Mouse (Mus musculus) brain, embryonic 18.5 days (tissue): ENCODE measurements around the gene Tmeff2.

Experiments
- DNase-seq: peaks from one replicate; pipeline ENCODE4 v3.0.0-alpha.2; 2012; ENCODE audit warnings: low read depth, low spot score

Tmeff2 gene

GRCm38 (mm10) chr1:50979358-50980081, 79.1 kb downstream of the Tmeff2 start:
- DNase-seq, result no peak

GRCm38 (mm10) chr1:50980591-50980990, 80.1 kb downstream of the Tmeff2 start:
- no peak for DNase-seq

DNA sequence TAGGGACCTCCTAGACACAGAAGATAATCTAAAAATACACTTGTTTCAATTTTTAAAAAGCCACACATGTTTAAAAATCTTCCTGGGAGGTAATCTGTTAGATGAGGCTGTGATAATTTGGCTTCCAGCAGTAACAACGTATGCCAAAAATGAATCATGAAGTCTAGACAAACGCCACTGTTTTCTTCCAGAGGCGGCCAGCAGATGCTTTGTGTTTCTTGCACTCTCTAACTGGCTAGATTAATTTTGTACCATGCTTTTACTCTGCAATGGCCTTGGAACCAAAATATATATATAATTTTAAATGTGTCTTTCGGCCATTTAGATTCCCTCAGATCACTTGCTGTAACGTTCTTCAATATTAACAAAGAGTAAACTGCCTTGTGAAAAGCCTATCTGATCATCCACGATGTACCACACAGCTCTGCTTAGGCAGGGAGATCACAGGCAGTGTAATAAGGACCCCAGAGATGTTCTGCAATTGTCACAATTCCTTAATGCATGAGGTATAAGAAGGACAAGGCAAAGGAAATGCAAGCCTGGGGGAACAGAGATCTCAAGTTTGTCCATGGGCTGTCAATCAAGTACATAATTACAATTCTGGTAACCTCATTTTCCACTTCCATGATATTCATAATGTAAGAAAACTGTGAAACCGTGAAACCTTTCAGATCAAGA, 80.8 kb downstream of the Tmeff2 start:
- no peak for DNase-seq

- no peak for DNase-seq
These were observed 90.2 kb downstream of the Tmeff2 start for GRCm38 (mm10) chr1:50990661-50991060.

DNA sequence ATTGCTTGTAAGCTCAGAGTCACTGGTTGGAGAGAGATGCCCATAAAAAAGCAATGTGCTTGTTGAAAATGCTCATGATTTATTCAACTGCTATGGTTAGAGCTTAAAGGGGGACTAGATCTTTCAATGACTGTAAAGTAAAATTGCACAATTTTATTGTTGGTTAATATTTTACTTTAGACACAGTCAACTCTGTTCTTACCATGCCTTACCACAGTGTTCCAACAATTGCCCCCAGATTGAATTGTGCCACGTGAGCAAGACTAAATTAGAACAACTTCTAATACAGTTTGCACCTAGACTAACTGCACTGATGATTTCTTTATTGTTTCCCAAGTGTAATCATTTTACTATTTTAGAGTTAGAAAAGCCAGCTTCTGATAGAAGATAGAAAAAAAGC, 94.1 kb downstream of the Tmeff2 start:
- DNase-seq, result no peak

DNA sequence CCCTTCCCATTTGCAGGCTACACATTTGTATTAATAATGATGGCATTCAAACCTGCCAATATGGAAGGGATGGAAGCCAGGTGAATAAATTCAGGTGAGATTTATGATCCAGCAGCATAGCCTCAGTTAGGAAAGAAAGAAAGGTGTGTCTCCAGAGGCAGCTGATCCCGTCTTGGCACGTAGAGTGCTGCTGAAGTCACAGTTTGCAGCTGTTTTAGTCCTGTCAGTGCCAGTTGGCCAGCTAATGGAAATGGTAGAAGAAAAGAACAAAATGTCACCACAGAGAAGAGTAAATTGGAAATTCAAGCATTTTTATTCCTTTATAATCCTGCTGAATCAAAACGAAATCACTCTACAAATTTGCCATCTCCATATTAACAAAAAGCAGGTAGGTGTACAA, 99.3 kb downstream of the Tmeff2 start:
- no peak for DNase-seq

GRCm38 (mm10) chr1:51008344-51008743, 107.9 kb downstream of the Tmeff2 start:
- no peak for DNase-seq

DNA sequence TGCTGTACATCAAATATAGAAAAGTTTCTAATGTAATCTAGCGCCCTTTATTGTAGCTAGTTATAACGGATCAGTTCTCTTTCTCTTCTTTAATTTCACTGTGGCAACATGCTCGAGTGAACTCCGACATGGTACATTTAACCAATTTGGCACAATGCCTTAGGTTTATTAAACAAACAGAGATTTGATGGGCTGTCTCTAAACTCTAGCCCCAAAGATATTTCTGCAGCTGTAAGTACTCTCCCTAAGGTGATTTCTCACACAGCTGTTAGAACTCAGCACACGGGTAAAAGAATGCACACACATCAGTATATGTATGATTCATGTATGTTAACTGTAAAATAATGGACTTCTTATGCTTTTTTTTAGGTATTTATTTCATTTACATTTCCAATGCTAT, 139.8 kb downstream of the Tmeff2 start:
- DNase-seq, result no peak

DNA sequence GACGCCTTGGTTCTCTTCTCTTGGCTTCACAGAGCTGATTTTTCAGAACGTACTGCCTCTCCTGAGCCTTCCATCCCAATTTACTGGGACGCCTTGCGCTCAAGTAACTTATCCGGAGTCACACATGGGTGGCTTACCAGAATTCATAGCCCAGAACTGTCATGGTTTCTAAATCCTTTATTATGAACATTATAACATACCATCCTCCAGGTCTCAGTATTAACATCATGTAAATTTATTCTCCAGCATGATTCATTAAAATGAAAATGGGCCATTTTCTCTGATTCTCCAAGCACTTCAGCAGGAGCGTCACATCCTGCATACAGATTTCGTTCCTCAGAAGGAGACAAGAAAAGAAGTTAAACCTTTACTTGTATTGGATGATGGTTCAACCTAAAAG, 144.4 kb downstream of the Tmeff2 start:
- DNase-seq, result no peak

DNA sequence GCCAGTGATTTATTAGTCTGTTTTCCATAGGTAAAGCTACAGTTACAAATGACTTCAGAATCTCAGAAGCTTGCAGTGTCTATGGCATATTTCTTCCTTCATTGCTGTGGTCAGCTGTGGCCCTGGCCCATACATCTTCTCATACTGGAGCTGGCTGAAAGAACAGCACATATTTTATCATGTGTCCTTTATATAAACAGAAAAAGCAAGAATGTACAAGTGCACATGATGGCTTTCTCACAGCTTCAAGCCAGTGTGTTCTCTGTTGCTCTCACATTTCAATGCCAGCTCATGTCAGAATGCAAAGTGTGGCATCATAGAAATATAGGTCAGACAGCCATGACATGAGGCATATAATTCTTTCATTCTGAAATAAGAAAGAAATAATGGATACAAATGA, 164.1 kb downstream of the Tmeff2 start:
- no peak for DNase-seq

DNA sequence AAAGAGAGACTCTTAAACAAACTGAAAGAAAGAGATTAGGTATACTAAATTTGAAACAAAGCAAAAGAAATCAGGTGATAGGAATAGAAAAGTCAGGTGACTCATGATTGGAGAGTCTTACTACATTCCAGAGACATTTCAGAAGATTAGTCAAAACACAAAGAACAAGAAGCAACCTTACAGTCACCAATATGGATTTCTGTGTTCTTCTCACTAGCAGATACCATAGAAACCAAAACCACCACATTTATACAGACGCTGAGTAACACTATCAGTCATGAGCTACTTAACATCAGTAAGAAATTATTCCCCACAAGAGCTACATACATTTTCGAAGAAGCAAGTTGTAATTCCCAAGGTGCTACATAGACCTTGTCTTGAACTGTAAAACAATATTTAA, 165.2 kb downstream of the Tmeff2 start:
- no peak for DNase-seq

- no peak for DNase-seq
These were observed 168.4 kb downstream of the Tmeff2 start for GRCm38 (mm10) chr1:51068814-51069213.

- no peak for DNase-seq
These were observed 168.8 kb downstream of the Tmeff2 start for GRCm38 (mm10) chr1:51069288-51069687.

- DNase-seq, result no peak
These were observed 173.6 kb downstream of the Tmeff2 start for GRCm38 (mm10) chr1:51074076-51074475.

DNA sequence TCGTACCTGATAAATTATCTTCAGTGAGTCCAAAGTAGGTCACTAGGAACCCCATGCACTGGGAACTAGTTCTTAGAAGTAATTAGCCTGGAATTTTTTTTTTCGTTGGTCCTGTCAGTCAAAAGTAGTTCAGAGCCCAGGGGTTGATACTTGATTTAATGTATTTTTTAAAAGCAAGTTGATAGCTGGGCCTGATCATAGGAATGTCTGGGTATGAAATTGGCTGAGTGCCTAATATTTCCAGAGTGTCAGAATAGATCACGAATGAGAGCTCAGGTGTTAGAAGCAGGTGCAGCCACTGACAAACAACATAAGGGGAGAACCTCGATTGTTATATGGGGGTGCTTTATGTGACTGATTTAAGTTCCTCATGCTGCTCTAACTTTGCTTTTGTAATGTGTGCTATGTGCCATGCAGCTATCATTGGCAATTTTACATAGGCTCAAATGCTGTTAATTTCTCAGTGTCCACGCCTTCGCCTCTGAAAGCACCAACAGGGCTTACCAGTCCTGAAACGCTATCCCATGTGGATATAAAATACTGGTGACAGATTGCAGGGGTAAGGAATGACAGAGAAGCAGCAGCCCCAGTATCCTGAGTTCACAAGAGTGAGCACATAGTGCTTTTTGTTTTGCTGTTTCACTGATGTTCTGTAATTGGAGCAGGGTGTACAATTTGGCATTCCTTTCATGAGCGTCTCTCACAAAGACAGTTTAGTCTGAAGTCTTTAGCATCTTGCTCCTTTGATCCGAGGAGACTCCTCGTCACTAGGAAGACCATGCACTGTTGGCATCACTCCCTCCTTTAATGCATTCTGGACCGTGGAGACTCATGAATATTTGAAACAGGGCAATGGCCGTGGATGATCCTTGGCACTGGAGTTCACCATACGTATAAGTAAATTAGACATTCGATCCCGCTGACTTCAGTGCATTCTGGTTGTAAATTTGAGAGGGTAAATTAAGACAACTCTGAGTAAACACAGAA, 175.6 kb downstream of the Tmeff2 start:
- DNase-seq, result no peak

DNA sequence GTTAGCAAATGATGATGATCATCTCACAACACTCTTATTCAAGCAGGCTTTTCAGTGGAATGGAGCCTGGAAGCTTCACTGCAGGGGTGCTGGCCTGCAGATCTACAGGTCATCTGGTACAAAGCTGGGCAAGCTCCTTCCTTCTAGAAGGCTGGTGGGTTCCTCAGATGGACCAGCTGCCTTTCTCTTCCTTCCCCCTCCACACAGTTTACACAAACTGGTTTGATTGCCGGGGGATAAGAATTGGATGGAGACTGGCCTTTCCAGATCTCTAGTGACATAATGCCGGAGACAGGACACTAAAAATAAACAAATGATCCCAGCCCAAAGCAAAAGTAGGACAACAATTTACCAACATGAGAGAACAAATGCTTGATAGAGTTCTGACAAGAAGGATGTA, 188.5 kb downstream of the Tmeff2 start:
- DNase-seq, result no peak

DNA sequence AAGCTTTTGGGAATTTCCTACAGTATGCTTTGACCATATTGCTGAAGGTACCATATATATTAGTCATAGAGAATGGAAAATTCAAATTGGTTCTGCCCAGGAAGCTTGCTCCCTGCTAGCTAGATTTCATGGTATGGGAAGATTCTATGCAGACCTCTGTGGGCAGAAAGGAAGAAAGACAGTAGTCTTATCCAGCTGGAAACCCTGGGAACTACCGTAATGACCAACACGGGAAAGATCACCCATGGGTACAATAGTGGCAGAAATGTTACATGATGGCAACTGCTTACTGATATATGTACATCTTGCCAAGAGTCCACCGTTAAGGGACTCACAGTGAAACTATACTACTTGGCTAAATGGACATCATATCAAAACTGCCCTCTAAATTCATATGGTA, 189.4 kb downstream of the Tmeff2 start:
- DNase-seq, result no peak

DNA sequence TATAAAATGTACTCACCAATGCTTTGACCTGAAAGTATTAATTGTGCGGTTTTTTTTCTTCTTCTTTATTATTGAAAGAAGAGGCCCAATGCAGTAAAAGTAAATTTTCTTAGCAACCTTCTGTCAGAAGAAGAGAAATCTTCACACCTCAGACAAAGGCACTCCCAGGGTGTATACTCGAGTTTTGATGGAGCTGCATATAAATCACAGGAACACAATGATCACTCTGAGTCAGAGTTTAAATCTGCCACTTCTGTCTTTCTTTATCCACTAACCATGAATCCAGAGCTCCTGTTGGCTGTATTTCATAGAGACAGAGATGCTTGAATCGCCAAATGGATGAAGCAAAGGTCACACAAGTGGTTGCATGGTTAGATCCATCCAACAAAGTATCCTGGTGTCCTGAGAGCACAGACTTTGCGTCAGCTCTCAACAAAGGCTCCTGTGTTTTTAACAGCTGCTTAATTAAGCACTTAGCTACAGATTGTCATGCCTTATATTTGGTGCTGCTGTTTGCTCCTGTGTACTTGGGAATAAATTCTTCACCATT, 189.8 kb downstream of the Tmeff2 start:
- DNase-seq, result no peak

DNA sequence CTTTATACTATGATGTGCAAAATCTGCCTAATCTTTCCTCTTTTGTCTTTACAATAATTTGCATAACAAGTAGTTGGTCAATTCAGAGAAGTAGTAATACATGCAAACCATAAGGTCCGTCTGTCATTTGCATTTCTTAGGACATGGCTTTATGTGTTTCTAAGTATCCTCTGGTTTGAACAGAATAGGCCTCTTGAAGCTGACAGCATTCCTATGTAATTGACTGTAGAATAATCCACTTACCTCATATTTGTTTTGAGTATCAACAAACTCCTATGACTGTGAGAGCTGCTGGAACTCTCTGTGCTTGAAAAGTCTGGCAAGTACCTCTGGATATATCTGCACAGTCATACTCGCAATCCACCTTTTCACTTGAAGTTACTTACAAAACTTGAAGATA, 194.3 kb downstream of the Tmeff2 start:
- no peak for DNase-seq

DNA sequence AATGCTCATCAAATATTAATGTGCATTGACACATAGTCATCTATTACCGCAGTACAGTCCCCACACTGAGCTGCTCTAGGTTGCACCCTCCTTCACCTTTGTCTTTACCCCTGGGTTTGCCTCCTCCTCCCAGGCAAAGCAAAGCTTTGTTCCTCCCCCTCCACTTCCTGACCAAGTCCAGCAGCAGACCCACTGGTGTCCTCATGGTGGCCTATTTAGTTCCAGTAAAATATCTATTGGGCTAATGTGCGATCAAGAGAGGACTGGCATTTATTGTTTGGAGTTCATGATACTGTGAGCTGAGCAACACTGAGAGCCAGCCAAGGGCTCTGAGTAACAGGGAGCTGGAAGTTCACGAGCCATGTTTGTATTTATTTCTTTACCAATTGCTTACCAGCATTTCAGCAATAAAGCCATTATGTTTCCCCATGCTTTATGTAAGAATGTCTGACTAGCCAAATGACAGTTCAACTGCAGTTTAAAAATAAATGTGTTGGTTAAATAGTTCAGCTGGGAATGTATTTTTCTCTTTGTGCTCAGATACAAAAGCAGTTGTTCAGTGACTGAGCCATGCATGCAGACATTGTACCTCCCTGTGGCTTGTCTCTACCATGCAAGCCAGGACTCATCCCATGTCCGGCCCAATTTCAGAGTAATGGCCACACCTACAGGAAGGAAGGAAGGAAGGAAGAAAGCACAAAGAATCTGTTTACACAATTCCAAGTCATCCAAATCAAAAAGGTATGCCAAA, 196.6 kb downstream of the Tmeff2 start:
- no peak for DNase-seq

GRCm38 (mm10) chr1:51101034-51101590, 200.7 kb downstream of the Tmeff2 start:
- no peak for DNase-seq
